Mouse (Mus musculus): ENCODE measurements around the gene Slc12a8. TPM values are rescaled to one million over a fixed set of nuclear protein-coding genes. Genes with fewer than 3 reads are reported as not detected.
A peak's percentile ranks its signal among the peaks of the same experiment; 100 is the strongest.

Slc12a8 gene
- polyA plus RNA-seq, 1 experiment from 2014 or later, result 0.09 TPM

- Histone ChIP-seq H3K4me1 (replicated peaks) (peaks cover 57% of the 10 kb centered on the region), H3K27me3 (no peaks in the 10 kb centered on the region), H3K4me3 (replicated peaks) (no peak overlapping the region), H3K27ac (replicated peaks) (0 out of 2 replicates have a peak overlapping the region, but pooled peaks have one; percentile 1), H3K9me3 (replicated peaks) (no peaks in the 10 kb centered on the region), H3K9ac (no peak overlapping the region), H3K4me2 (peak overlapping the region; percentile 88), H3K36me3 (replicated peaks) (no peaks in the 10 kb centered on the region)
- no peak for ATAC-seq (ENCODE audit: insufficient read depth)
- WGBS (ENCODE audit: insufficient replicate concordance), result 63% methylated on average over 3 of the region's 3 CpGs
These were observed 170.6 kb downstream of the Slc12a8 start for GRCm38 (mm10) chr16:33687724-33688123.

- no peaks in the 10 kb centered on the region for H3K9me3 ChIP-seq (replicated peaks)
- H3K36me3 ChIP-seq (replicated peaks), result no peaks in the 10 kb centered on the region
- H3K27me3 ChIP-seq, result no peaks in the 10 kb centered on the region
- H3K4me1 ChIP-seq (replicated peaks), result peaks cover 34% of the 10 kb centered on the region
- no peak overlapping the region for H3K4me3 ChIP-seq (replicated peaks)
- no peak overlapping the region for H3K9ac ChIP-seq
- ATAC-seq (ENCODE audit: insufficient read depth), result no peak
- 51% methylated on average over 6 of the region's 6 CpGs for WGBS (ENCODE audit: insufficient replicate concordance)
- no peak overlapping the region for H3K27ac ChIP-seq (replicated peaks)
- H3K4me2 ChIP-seq, result peak overlapping the region; percentile 27; the same call in 1 of the 2 replicates
These were observed 174.0 kb downstream of the Slc12a8 start for GRCm38 (mm10) chr16:33690975-33691747.

- ATAC-seq (ENCODE audit: insufficient read depth), result no peak
- no peaks in the 10 kb centered on the region for H3K27me3 ChIP-seq
- 67% methylated on average over 1 of the region's 1 CpGs for WGBS (ENCODE audit: insufficient replicate concordance)
These were observed 176.4 kb downstream of the Slc12a8 start for GRCm38 (mm10) chr16:33693553-33693952.

GRCm38 (mm10) chr16:33696811-33697575 lies 179.9 kb downstream of the Slc12a8 start:
- no peak for ATAC-seq (ENCODE audit: insufficient read depth)
- Histone ChIP-seq H3K9ac (no peak overlapping the region), H3K4me3 (replicated peaks) (no peak overlapping the region), H3K36me3 (replicated peaks) (no peaks in the 10 kb centered on the region), H3K4me1 (replicated peaks) (peaks cover 23% of the 10 kb centered on the region), H3K27ac (replicated peaks) (no peak overlapping the region), H3K27me3 (no peaks in the 10 kb centered on the region), H3K9me3 (replicated peaks) (no peaks in the 10 kb centered on the region), H3K4me2 (no peak overlapping the region)
- 62% methylated on average over 13 of the region's 13 CpGs for WGBS (ENCODE audit: insufficient replicate concordance)

More at GRCm38 (mm10) chr16:33693553-33693952, 176.4 kb downstream of the Slc12a8 start:
- Histone ChIP-seq H3K9me3 (replicated peaks) (no peaks in the 10 kb centered on the region), H3K4me2 (no peak overlapping the region), H3K36me3 (replicated peaks) (no peaks in the 10 kb centered on the region), H3K27ac (replicated peaks) (no peak overlapping the region), H3K4me1 (replicated peaks) (peaks cover 37% of the 10 kb centered on the region), H3K9ac (no peak overlapping the region), H3K4me3 (replicated peaks) (no peak overlapping the region)

- no peak overlapping the region for H3K4me2 ChIP-seq
- H3K27ac ChIP-seq (replicated peaks), result no peak overlapping the region
- peaks cover 21% of the 10 kb centered on the region for H3K4me1 ChIP-seq (replicated peaks)
- H3K27me3 ChIP-seq, result no peaks in the 10 kb centered on the region
- no peaks in the 10 kb centered on the region for H3K36me3 ChIP-seq (replicated peaks)
- no peak overlapping the region for H3K4me3 ChIP-seq (replicated peaks)
- no peaks in the 10 kb centered on the region for H3K9me3 ChIP-seq (replicated peaks)
- H3K9ac ChIP-seq, result no peak overlapping the region
- no peak for ATAC-seq (ENCODE audit: insufficient read depth)
- 62% methylated on average over 9 of the region's 9 CpGs for WGBS (ENCODE audit: insufficient replicate concordance)
These were observed 180.6 kb downstream of the Slc12a8 start for GRCm38 (mm10) chr16:33697576-33698276.

GRCm38 (mm10) chr16:33698277-33698790 lies 181.2 kb downstream of the Slc12a8 start:
- Histone ChIP-seq H3K4me3 (replicated peaks) (no peak overlapping the region), H3K27me3 (no peaks in the 10 kb centered on the region), H3K36me3 (replicated peaks) (no peaks in the 10 kb centered on the region), H3K9me3 (replicated peaks) (no peaks in the 10 kb centered on the region), H3K4me2 (no peak overlapping the region), H3K27ac (replicated peaks) (no peak overlapping the region), H3K4me1 (replicated peaks) (peaks cover 23% of the 10 kb centered on the region), H3K9ac (no peak overlapping the region)
- WGBS (ENCODE audit: insufficient replicate concordance), result 56% methylated on average over 12 of the region's 12 CpGs
- no peak for ATAC-seq (ENCODE audit: insufficient read depth)

- no peak overlapping the region for H3K9ac ChIP-seq
- no peak overlapping the region for H3K27ac ChIP-seq (replicated peaks)
- H3K4me3 ChIP-seq (replicated peaks), result no peak overlapping the region
- ATAC-seq (ENCODE audit: insufficient read depth), result no peak
- H3K36me3 ChIP-seq (replicated peaks), result no peaks in the 10 kb centered on the region
- peaks cover 35% of the 10 kb centered on the region for H3K4me1 ChIP-seq (replicated peaks)
- 55% methylated on average over 5 of the region's 5 CpGs for WGBS (ENCODE audit: insufficient replicate concordance)
- no peaks in the 10 kb centered on the region for H3K9me3 ChIP-seq (replicated peaks)
- no peak overlapping the region for H3K4me2 ChIP-seq
- H3K27me3 ChIP-seq, result no peaks in the 10 kb centered on the region
These were observed 183.5 kb downstream of the Slc12a8 start for GRCm38 (mm10) chr16:33700584-33700983.

- ATAC-seq (ENCODE audit: insufficient read depth), result no peak
- Histone ChIP-seq H3K4me3 (replicated peaks) (no peak overlapping the region), H3K4me2 (no peak overlapping the region), H3K27ac (replicated peaks) (no peak overlapping the region), H3K36me3 (replicated peaks) (no peaks in the 10 kb centered on the region), H3K4me1 (replicated peaks) (peaks cover 31% of the 10 kb centered on the region), H3K9ac (no peak overlapping the region), H3K27me3 (no peaks in the 10 kb centered on the region), H3K9me3 (replicated peaks) (no peaks in the 10 kb centered on the region)
- 72% methylated on average over 4 of the region's 4 CpGs for WGBS (ENCODE audit: insufficient replicate concordance)
These were observed 184.7 kb downstream of the Slc12a8 start for GRCm38 (mm10) chr16:33701872-33702271.

- Histone ChIP-seq H3K4me2 (no peak overlapping the region), H3K9ac (no peak overlapping the region), H3K27me3 (no peaks in the 10 kb centered on the region), H3K36me3 (replicated peaks) (no peaks in the 10 kb centered on the region), H3K4me3 (replicated peaks) (no peak overlapping the region), H3K9me3 (replicated peaks) (no peaks in the 10 kb centered on the region), H3K4me1 (replicated peaks) (peaks cover 16% of the 10 kb centered on the region), H3K27ac (replicated peaks) (no peak overlapping the region)
- WGBS (ENCODE audit: insufficient replicate concordance), result 69% methylated on average over 9 of the region's 9 CpGs
- ATAC-seq (ENCODE audit: insufficient read depth), result no peak
These were observed 187.2 kb downstream of the Slc12a8 start for GRCm38 (mm10) chr16:33704289-33704688.

GRCm38 (mm10) chr16:33705258-33705657 lies 188.1 kb downstream of the Slc12a8 start:
- Histone ChIP-seq H3K4me2 (no peak overlapping the region), H3K27ac (replicated peaks) (no peak overlapping the region), H3K4me1 (replicated peaks) (peaks cover 16% of the 10 kb centered on the region), H3K9ac (no peak overlapping the region), H3K27me3 (no peaks in the 10 kb centered on the region), H3K9me3 (replicated peaks) (no peaks in the 10 kb centered on the region), H3K4me3 (replicated peaks) (no peak overlapping the region), H3K36me3 (replicated peaks) (no peaks in the 10 kb centered on the region; the same call in 1 of the 2 replicates)
- WGBS (ENCODE audit: insufficient replicate concordance), result 26% methylated on average over 6 of the region's 6 CpGs
- ATAC-seq (ENCODE audit: insufficient read depth), result no peak

Data from liver, embryonic 15.5 days (tissue).